Mouse (Mus musculus) left cerebral cortex, adult 6 months (tissue): ENCODE results near the gene Prorsd1. TPM values are rescaled to one million over a fixed set of nuclear protein-coding genes. Genes with fewer than 3 reads are reported as not detected.

Source experiments
- long read RNA-seq, 2 experiments: library from polyadenylated mRNA; unstranded; transcript quantifications; one replicate each; pipeline ENCODE4 v2.0.0; 2019 to 2020
- polyA plus RNA-seq: library from polyadenylated mRNA; unstranded; fragments of <200 nt; fragmentation: Nextera tagmentation; gene quantifications from 2 replicates; pipeline ENCODE4 v1.2.3, GENCODE M21; 2021

The Prorsd1 gene
- 7.2 and 8.6 TPM in 2 replicates for polyA plus RNA-seq
- long read RNA-seq, experiment 1, partial matches to known transcripts: 0 of 6 reads
- long read RNA-seq, experiment 1, other reads (novel, unspliced or antisense): 2 of 6 reads
- long read RNA-seq, experiment 2, transcript Prorsd1-201 (2 exons, 918 nt): major isoform, 5 of 7 reads
- long read RNA-seq, experiment 2, partial matches to known transcripts: 1 of 7 reads
- long read RNA-seq, experiment 2, other reads (novel, unspliced or antisense): 0 of 7 reads

GRCm38 (mm10) chr11:29514682-29515412 is at the start of gene Prorsd1:
Gene Prorsd1 (minus strand): TSS chr11:29515033.

DNA sequence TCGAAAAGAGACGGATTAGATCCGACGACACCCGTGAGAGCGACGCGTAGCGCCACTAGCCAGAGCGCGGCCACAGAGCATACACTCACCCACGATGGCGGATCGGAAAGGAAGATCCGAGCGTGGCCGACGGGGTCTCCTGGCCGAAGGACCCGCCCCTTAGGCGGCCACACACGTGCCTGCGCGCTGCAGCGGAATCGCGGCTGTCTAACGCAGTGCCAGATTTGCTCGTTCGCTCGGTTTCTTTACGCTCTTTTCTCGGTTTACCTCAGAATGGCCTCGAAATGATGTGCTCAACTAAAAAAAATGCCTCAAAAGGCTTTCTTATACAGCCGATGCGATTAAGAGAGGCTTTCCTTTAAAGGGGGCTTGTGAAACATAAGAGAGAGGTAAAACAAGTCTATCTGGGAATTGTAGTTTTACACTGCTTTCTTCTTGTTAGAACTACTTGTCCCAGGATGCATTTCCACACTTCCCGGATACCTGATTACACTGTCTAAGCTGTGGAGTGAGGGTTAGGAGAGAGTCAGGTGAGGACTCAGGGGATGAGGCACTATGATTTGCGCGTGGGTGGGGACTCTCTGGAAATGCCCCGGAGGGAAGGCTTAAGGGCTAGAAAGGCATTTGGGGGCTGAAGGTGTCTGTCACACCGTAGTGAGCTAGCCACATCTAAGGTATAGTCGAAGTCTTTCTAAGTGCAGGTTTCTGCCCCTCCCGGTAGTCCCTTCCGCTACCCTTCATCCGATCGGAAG is 33.1 kb upstream of the Prorsd1 start, which contains the start of the genes Clhc1 and Rps27a:
Clhc1 (plus strand) TSS at position 199 of the 752 bp plus-strand sequence.
Rps27a (minus strand) TSS at position 358 of the 752 bp plus-strand sequence.

DNA sequence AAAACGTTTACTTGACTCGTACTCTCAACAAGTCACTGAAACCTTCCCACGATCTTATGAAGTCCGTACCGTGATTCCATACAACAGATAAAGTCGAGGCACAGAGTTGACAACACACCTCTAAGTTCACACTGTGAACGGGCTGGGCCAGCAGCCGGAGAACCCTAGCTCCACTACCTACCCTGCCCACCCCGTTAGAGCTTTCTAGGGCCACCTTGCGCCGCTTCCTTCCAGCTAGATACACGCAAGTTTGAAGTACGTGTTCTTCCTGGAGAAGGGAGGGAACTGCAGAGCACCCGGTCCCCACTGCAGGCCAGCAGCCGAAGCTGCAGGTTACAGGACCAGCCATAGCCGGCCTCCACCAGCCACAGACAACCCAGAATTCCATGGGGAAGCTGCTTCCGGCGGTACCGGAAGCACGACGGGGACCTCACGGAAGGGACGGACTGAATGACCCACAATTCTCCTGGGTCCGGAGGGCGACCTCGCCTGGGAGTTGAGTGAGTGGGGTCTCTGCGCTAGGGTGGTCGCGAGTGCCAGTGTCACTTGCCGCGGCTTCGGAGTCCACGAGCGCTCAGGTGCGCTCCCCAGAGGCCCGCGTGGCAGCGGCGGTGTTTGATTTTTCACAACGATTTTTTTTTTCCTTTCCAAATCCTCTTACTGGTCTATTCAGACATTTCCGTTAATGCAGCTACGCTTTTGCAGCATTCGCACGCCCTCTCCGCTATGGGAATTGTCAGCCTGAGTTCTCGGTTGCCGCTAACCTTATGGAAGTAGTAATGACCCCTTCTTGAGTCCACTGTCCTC is 11.4 kb upstream of the Prorsd1 start, which contains the start of gene Mtif2:
Mtif2 (plus strand) TSS at position 421 of the 807 bp plus-strand sequence.

Other genes starting within 250 kb of the Prorsd1 start
- 13.7 and 14.6 TPM in 2 replicates for gene Ccdc88a, start 141.4 kb downstream of the Prorsd1 start, polyA plus RNA-seq
- 12.4 and 18.8 TPM in 2 replicates for gene Mtif2, start 11.4 kb upstream of the Prorsd1 start, polyA plus RNA-seq
- 0.12 TPM in 1 of 2 replicates, not detected in the other for gene Clhc1, start 32.9 kb upstream of the Prorsd1 start, polyA plus RNA-seq
- gene Rps27a, start 33.1 kb upstream of the Prorsd1 start, polyA plus RNA-seq: 1,648 and 1,673 TPM in 2 replicates
- gene Rtn4, start 177.9 kb upstream of the Prorsd1 start, polyA plus RNA-seq: 93.4 and 133 TPM in 2 replicates